Mouse (Mus musculus) adrenal gland, adult 2 months (tissue): ENCODE data around the gene Ddx39. TPM values are rescaled to one million over a fixed set of nuclear protein-coding genes. Genes with fewer than 3 reads are reported as not detected.

Experiments used
- DNase-seq: peaks from one replicate; pipeline ENCODE4 v3.0.0; 2021
- microRNA-seq, 2 experiments: library from miRNA; unstranded; fragments of <30 nt; microRNA quantifications; one replicate each; pipeline ENCODE4 v1.2.0; 2021
- polyA plus RNA-seq: library from polyadenylated mRNA; depleted of rRNA; stranded (reverse); fragments of >200 nt; gene quantifications from 2 replicates; pipeline ENCODE4 v1.2.3, GENCODE M21; 2012; rRNA removed
- total RNA-seq, 2 experiments: library from RNA; stranded (reverse); gene quantifications; 2 replicates each; pipeline ENCODE4 v1.2.3; 2021

The Ddx39 gene
- total and polyA plus RNA-seq, 3 experiments, result 14.1 to 20.9 (median 15.3) TPM

- DNase-seq, result no peak
These were observed 52.5 kb downstream of the Ddx39 start for GRCm38 (mm10) chr8:83767442-83767841.

GRCm38 (mm10) chr8:83768526-83768925 is 53.5 kb downstream of the Ddx39 start:
- DNase-seq, result no peak

- DNase-seq, result peak; percentile 42
These were observed 54.7 kb downstream of the Ddx39 start for GRCm38 (mm10) chr8:83769720-83770119.

GRCm38 (mm10) chr8:83770669-83771068 is 55.7 kb downstream of the Ddx39 start:
- no peak for DNase-seq

- DNase-seq, result no peak
These were observed 56.8 kb downstream of the Ddx39 start for GRCm38 (mm10) chr8:83771791-83772190.

GRCm38 (mm10) chr8:83772701-83773451 is 57.9 kb downstream of the Ddx39 start:
- peak; percentile 83 for DNase-seq

- DNase-seq, result no peak
These were observed 58.5 kb downstream of the Ddx39 start for GRCm38 (mm10) chr8:83773452-83773846.

- no peak for DNase-seq
These were observed 59.2 kb downstream of the Ddx39 start for GRCm38 (mm10) chr8:83774221-83774620.

Small RNAs within 50 kb of the gene (microRNA-seq; reads per million reads assigned to microRNA genes)
- gene Mir1668, result 0 to 0.83 reads per million in 2 experiments

Other genes starting within 250 kb of the Ddx39 start
- not detected for gene Olfr370, start 179.4 kb upstream of the Ddx39 start, total RNA-seq
- gene Olfr370, start 179.4 kb upstream of the Ddx39 start, polyA plus RNA-seq, result not detected in 2 replicates
- gene Ndufb7, start 148.5 kb upstream of the Ddx39 start, total RNA-seq, result 100 to 1,000 TPM; 209 to 258 TPM
- gene Ndufb7, start 148.5 kb upstream of the Ddx39 start, polyA plus RNA-seq, result 402 and 495 TPM in 2 replicates
- 100 to 1,000 TPM; 409 to 723 TPM for gene Tecr, start 107.2 kb upstream of the Ddx39 start, total RNA-seq
- 1,113 and 1,272 TPM in 2 replicates for gene Tecr, start 107.2 kb upstream of the Ddx39 start, polyA plus RNA-seq
- 10 to 100 TPM; 21.8 to 61.9 TPM for gene Dnajb1, start 107.0 kb upstream of the Ddx39 start, total RNA-seq
- gene Dnajb1, start 107.0 kb upstream of the Ddx39 start, polyA plus RNA-seq, result 21.8 and 27.3 TPM in 2 replicates
- 10 to 100 TPM; 29.5 to 50.1 TPM for gene Gipc1, start 62.5 kb upstream of the Ddx39 start, total RNA-seq
- 53.8 and 56.4 TPM in 2 replicates for gene Gipc1, start 62.5 kb upstream of the Ddx39 start, polyA plus RNA-seq
- 1 to 10 TPM in 1 of 2 experiments, under 1 TPM in 1; 0.76 to 1.1 TPM for gene Ptger1, start 48.5 kb upstream of the Ddx39 start, total RNA-seq
- 2.1 and 2.8 TPM in 2 replicates for gene Ptger1, start 48.5 kb upstream of the Ddx39 start, polyA plus RNA-seq
- gene Pkn1, start 16.0 kb upstream of the Ddx39 start, total RNA-seq, result 100 to 1,000 TPM; 110 to 115 TPM
- gene Pkn1, start 16.0 kb upstream of the Ddx39 start, polyA plus RNA-seq, result 138 and 164 TPM in 2 replicates
- gene Adgre5, start 26.1 kb downstream of the Ddx39 start, total RNA-seq, result 10 to 100 TPM; 31.5 to 40.7 TPM
- 34.5 and 35.2 TPM in 2 replicates for gene Adgre5, start 26.1 kb downstream of the Ddx39 start, polyA plus RNA-seq
- gene Adgrl1, start 184.9 kb downstream of the Ddx39 start, total RNA-seq, result 10 to 100 TPM; 58.4 to 97.0 TPM
- 101 and 112 TPM in 2 replicates for gene Adgrl1, start 184.9 kb downstream of the Ddx39 start, polyA plus RNA-seq
- gene Gm10644, start 240.0 kb downstream of the Ddx39 start, total RNA-seq, result 1 to 10 TPM; 1.7 to 1.9 TPM
- gene Gm10644, start 240.0 kb downstream of the Ddx39 start, polyA plus RNA-seq, result 2.5 and 3.7 TPM in 2 replicates
- 1 to 10 TPM; 2.5 to 3.4 TPM for gene Asf1b, start 240.3 kb downstream of the Ddx39 start, total RNA-seq
- gene Asf1b, start 240.3 kb downstream of the Ddx39 start, polyA plus RNA-seq, result 13.6 and 15.4 TPM in 2 replicates